Mouse (Mus musculus) liver, embryonic 14.5 days (tissue): ENCODE measurements around the gene Nup93. TPM values are rescaled to one million over a fixed set of nuclear protein-coding genes. Genes with fewer than 3 reads are reported as not detected.

ENCODE experiments used
- ATAC-seq: fragments of 200-750 bp; cut with Nextera tagmentation; 2 replicates; pipeline ENCODE4 v1.8.0; 2017; ENCODE audit warnings: moderate number of reproducible peaks, mild to moderate bottlenecking, moderate library complexity; ENCODE audit not compliant: insufficient read depth
- DNase-seq, 3 experiments: peaks; one replicate each; pipeline ENCODE4 v3.0.0-alpha.2; 2012 to 2013; ENCODE audit warnings: low read depth in 3 of 3, low spot score in 3 of 3
- H3K27ac ChIP-seq: fragments of 300-500 bp; sonication (generic); 2 replicates; pipeline ENCODE4 v1.5.1; 2014; ENCODE audit warnings: moderate library complexity, mild to moderate bottlenecking, control low read depth, inconsistent platforms
- H3K27me3 ChIP-seq: fragments of 300-500 bp; sonication (generic); 2 replicates; pipeline ENCODE4 v1.6.1; 2014; ENCODE audit warnings: mild to moderate bottlenecking, low read length, moderate library complexity; ENCODE audit not compliant: control insufficient read depth, insufficient read depth
- H3K36me3 ChIP-seq: fragments of 300-500 bp; sonication (generic); replicated peaks from 2 replicates; pipeline ENCODE4 v1.6.1; 2014; ENCODE audit warnings: low read depth; ENCODE audit not compliant: control insufficient read depth, insufficient read depth
- H3K4me1 ChIP-seq, 2 experiments: fragments of 200-500 bp in 1 of 2; fragments of 300-500 bp in 1 of 2; sonication (generic) in 1 of 2; replicated peaks; 2 replicates each; pipeline ENCODE4 v1.6.1; 2012 to 2014; ENCODE audit warnings: antibody characterized with exemption in 1 of 2, inconsistent platforms in 1 of 2, low read length in 1 of 2; ENCODE audit not compliant: control insufficient read depth in 2 of 2, insufficient read depth in 2 of 2
- H3K4me2 ChIP-seq: fragments of 300-500 bp; sonication (generic); 2 replicates; pipeline ENCODE4 v1.6.1; 2014; ENCODE audit warnings: low read depth, mild to moderate bottlenecking, control low read depth, moderate library complexity
- H3K4me3 ChIP-seq, 2 experiments: fragments of 200-500 bp in 1 of 2; fragments of 300-500 bp in 1 of 2; sonication (generic) in 1 of 2; 2 replicates each; pipeline ENCODE4 v1.5.1; 2012 to 2014; ENCODE audit warnings: low read depth in 2 of 2, low read length in 2 of 2, mild to moderate bottlenecking in 2 of 2, control low read depth in 1 of 2, inconsistent platforms in 1 of 2, moderate library complexity in 1 of 2; ENCODE audit not compliant: insufficient read depth in 1 of 2
- H3K9ac ChIP-seq: fragments of 300-500 bp; sonication (generic); replicated peaks from 2 replicates; pipeline ENCODE4 v1.6.1; 2014; ENCODE audit warnings: mild to moderate bottlenecking, control low read depth, moderate library complexity
- H3K9me3 ChIP-seq: fragments of 300-500 bp; sonication (generic); 2 replicates; pipeline ENCODE4 v1.6.1; 2016; ENCODE audit warnings: low read length, mixed read lengths; ENCODE audit not compliant: control insufficient read depth
- CTCF ChIP-seq: IDR thresholded peaks from 2 replicates; pipeline ENCODE4 v1.5.1; 2016; ENCODE audit warnings: antibody characterized with exemption, low read depth, control low read depth
- EP300 ChIP-seq: IDR thresholded peaks from 2 replicates; pipeline ENCODE4 v1.6.1; 2016; ENCODE audit warnings: antibody characterized with exemption, low read depth
- WGBS: fragments of 180-500 bp; shearing (Covaris S2); extraction: QIAGEN DNeasy Blood & Tissue Kit; methylation state at CpG from one replicate; pipeline ENCODE4 v1.1.7; 2014; ENCODE audit not compliant: insufficient replicate concordance; 5-methylcytosine and 5-hydroxymethylcytosine counted together
- polyA plus RNA-seq, 2 experiments: library from polyadenylated mRNA; depleted of rRNA in 1 of 2; stranded (reverse) in 1 of 2; unstranded in 1 of 2; fragments of >200 nt; fragmentation: Nextera tagmentation in 1 of 2; extraction: Ambion mirVana in 1 of 2; gene quantifications; 2 replicates each; pipeline versions ENCODE4 v1.2.1 to v1.2.3; 2012 to 2014

Gene Nup93
- polyA plus RNA-seq, 2 experiments, result 28.2 to 38.7 TPM

- Histone ChIP-seq H3K4me1 (no peaks in the 10 kb centered on the region), H3K36me3 (no peaks in the 10 kb centered on the region), H3K9me3 (no peaks in the 10 kb centered on the region), H3K4me3 (no peak overlapping the region), H3K9ac (no peak overlapping the region), H3K27me3 (no peaks in the 10 kb centered on the region), H3K4me2 (no peak overlapping the region), H3K27ac (no peak overlapping the region)
- TF ChIP-seq CTCF (peak; percentile 88), EP300 (no peak)
- ATAC-seq (0 out of 2 replicates have a peak, but pooled peaks have one; percentile 31), DNase-seq (peak; percentile 41 to 51 (median 44))
- 23% methylated on average over 4 of the region's 4 CpGs for WGBS
Observed at GRCm38 (mm10) chr8:94330733-94331132, 116.4 kb downstream of the Nup93 start.

- 35% methylated on average over 5 of the region's 5 CpGs for WGBS
- Histone ChIP-seq H3K9me3 (no peaks in the 10 kb centered on the region), H3K27me3 (no peaks in the 10 kb centered on the region), H3K27ac (no peak overlapping the region), H3K9ac (no peak overlapping the region), H3K36me3 (no peaks in the 10 kb centered on the region), H3K4me1 (no peaks in the 10 kb centered on the region), H3K4me2 (no peak overlapping the region), H3K4me3 (no peak overlapping the region)
- TF ChIP-seq EP300 (no peak), CTCF (peak; percentile 50; the same call in 1 of the 2 replicates)
- ATAC-seq (no peak), DNase-seq (no peak)
Observed at GRCm38 (mm10) chr8:94333345-94333744, 119.0 kb downstream of the Nup93 start.

GRCm38 (mm10) chr8:94337559-94337958, 123.2 kb downstream of the Nup93 start:
- no peak for DNase-seq
- Histone ChIP-seq H3K4me2 (no peak overlapping the region), H3K9ac (no peak overlapping the region), H3K9me3 (no peaks in the 10 kb centered on the region), H3K4me3 (no peak overlapping the region), H3K27me3 (no peaks in the 10 kb centered on the region), H3K36me3 (no peaks in the 10 kb centered on the region), H3K27ac (no peak overlapping the region), H3K4me1 (no peaks in the 10 kb centered on the region)
- WGBS, result 48% methylated on average over 8 of the region's 8 CpGs
- ATAC-seq, result no peak
- no peak for TF ChIP-seq CTCF
- no peak for TF ChIP-seq EP300

- DNase-seq (no peak), ATAC-seq (no peak)
- WGBS, result 41% methylated on average over 7 of the region's 7 CpGs
- Histone ChIP-seq H3K27me3 (no peaks in the 10 kb centered on the region), H3K4me1 (no peaks in the 10 kb centered on the region), H3K9me3 (no peaks in the 10 kb centered on the region), H3K4me2 (no peak overlapping the region), H3K27ac (no peak overlapping the region), H3K4me3 (no peak overlapping the region), H3K36me3 (no peaks in the 10 kb centered on the region), H3K9ac (no peak overlapping the region)
- TF ChIP-seq EP300, result no peak
Observed at GRCm38 (mm10) chr8:94340796-94341195, 126.4 kb downstream of the Nup93 start.

- Histone ChIP-seq H3K4me1 (no peaks in the 10 kb centered on the region), H3K4me3 (no peak overlapping the region), H3K9me3 (no peaks in the 10 kb centered on the region), H3K9ac (no peak overlapping the region), H3K36me3 (no peaks in the 10 kb centered on the region), H3K4me2 (no peak overlapping the region), H3K27me3 (no peaks in the 10 kb centered on the region), H3K27ac (no peak overlapping the region)
- ATAC-seq, result no peak
- TF ChIP-seq CTCF (no peak), EP300 (no peak)
- WGBS, result 78% methylated on average over 10 of the region's 10 CpGs
- no peak for DNase-seq
Observed at GRCm38 (mm10) chr8:94342691-94343090, 128.3 kb downstream of the Nup93 start.
